Comparison of ENCODE assay signal across 8 mouse cellular contexts in the genomic region with DNA sequence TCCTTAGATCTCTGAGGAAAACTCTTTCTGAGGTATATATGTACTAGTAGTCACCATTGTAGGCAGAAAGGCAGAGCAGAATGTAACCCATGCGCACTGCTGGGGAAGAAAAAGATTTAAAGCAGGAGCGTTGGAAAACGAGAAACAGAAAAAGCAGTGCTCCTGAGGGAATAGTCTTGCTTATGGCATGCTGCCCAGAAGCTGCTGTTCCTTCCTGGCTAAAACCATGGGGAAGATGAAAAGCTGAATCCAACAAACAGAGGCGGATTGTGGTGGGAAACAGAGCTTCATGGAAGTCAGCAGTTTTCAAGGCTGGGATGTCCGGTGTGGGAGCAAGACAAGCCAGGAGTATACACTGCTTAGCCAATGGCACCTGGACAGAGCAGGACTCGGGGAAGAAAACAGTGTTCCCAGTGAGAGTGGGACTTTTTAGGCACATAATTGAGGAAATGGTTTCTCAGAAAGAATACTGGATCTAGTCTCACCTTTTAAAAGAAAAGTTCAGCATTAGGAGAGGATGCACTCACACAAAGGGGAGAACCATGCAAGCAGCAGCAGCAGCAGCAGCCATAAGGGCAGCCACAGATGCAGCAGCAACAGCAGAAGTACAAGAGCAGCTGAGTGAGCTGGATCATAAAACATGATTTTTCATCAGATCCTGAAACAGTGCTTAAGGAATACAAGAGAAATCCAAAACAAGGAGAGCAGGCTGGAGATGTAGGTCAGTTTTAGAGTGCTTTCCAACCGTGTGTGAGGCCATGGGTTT. TPM values are rescaled to one million over a fixed set of nuclear protein-coding genes. Genes with fewer than 3 reads are reported as not detected.
A peak's percentile ranks its signal among the peaks of the same experiment; 100 is the strongest.
DNase-seq lines count a peak whose midpoint lies in the region; ATAC-seq lines count a peak whose summit lies in the region.

No protein-coding gene starts in this region.

- no peaks in the 10 kb centered on the region for H3K4me1 ChIP-seq in midbrain, embryonic 13.5 days (replicated peaks)
- no peaks in the 10 kb centered on the region for H3K4me1 ChIP-seq in midbrain, embryonic 10.5 days
- no peaks in the 10 kb centered on the region for H3K4me1 ChIP-seq in neural tube, embryonic 15.5 days

- DNase-seq in embryo, embryonic 10 days (ENCODE audit: low spot score), result peak; percentile 5
- no peak for DNase-seq in embryo, embryonic 9.5 days (ENCODE audit: extremely low spot score)
- DNase-seq in midbrain, embryonic 10.5 days (ENCODE audit: low spot score), result no peak
- peak; percentile 35 for DNase-seq in heart, postnatal 4 days
- DNase-seq in thymus, postnatal 10 days (ENCODE audit: low spot score in 2 of 2), result no peak

- no peaks in the 10 kb centered on the region for H3K27me3 ChIP-seq in midbrain, embryonic 13.5 days
- H3K27me3 ChIP-seq in midbrain, embryonic 10.5 days (ENCODE audit: low read depth, poor library complexity, severe bottlenecking), result no peaks in the 10 kb centered on the region
- H3K27me3 ChIP-seq in neural tube, embryonic 15.5 days (replicated peaks), result no peaks in the 10 kb centered on the region

- 67% methylated on average over 7 of the region's 7 CpGs for WGBS in midbrain, embryonic 13.5 days
- WGBS in midbrain, embryonic 10.5 days, result 79% methylated on average over 7 of the region's 7 CpGs
- 44% methylated on average over 7 of the region's 7 CpGs for WGBS in neural tube, embryonic 15.5 days

- no peak overlapping the region for H3K4me2 ChIP-seq in midbrain, embryonic 13.5 days (replicated peaks)
- peak overlapping the region; percentile 25; the same call in 1 of the 2 replicates for H3K4me2 ChIP-seq in neural tube, embryonic 15.5 days

- H3K36me3 ChIP-seq in midbrain, embryonic 13.5 days, result no peaks in the 10 kb centered on the region
- no peaks in the 10 kb centered on the region for H3K36me3 ChIP-seq in midbrain, embryonic 10.5 days
- no peaks in the 10 kb centered on the region for H3K36me3 ChIP-seq in neural tube, embryonic 15.5 days

- H3K9ac ChIP-seq in midbrain, embryonic 13.5 days (replicated peaks), result no peak overlapping the region
- no peak overlapping the region for H3K9ac ChIP-seq in neural tube, embryonic 15.5 days (replicated peaks)

- peak; percentile 68; the same call in 1 of the 2 replicates for ATAC-seq in midbrain, embryonic 13.5 days
- ATAC-seq in neural tube, embryonic 15.5 days (ENCODE audit: low FRiP score), result peak; percentile 73
- no peak for ATAC-seq in megakaryocyte progenitor cell, adult 5-6 weeks (replicated peaks; ENCODE audit: poor library complexity)

- no peak overlapping the region; the same call in 1 of the 2 replicates for H3K27ac ChIP-seq in midbrain, embryonic 13.5 days
- H3K27ac ChIP-seq in midbrain, embryonic 10.5 days (replicated peaks), result no peak overlapping the region
- H3K27ac ChIP-seq in neural tube, embryonic 15.5 days (replicated peaks), result peak overlapping the region; percentile 68

- no peak overlapping the region for H3K4me3 ChIP-seq in midbrain, embryonic 13.5 days (replicated peaks)
- no peak overlapping the region for H3K4me3 ChIP-seq in midbrain, embryonic 10.5 days
- no peak overlapping the region for H3K4me3 ChIP-seq in neural tube, embryonic 15.5 days (replicated peaks)

- H3K9me3 ChIP-seq in midbrain, embryonic 13.5 days, result no peaks in the 10 kb centered on the region
- H3K9me3 ChIP-seq in midbrain, embryonic 10.5 days (replicated peaks), result no peaks in the 10 kb centered on the region
- H3K9me3 ChIP-seq in neural tube, embryonic 15.5 days (replicated peaks), result no peaks in the 10 kb centered on the region

RNA-seq across cellular contexts. Expression of a gene that starts 33.0 kb away (rescaled TPM):
- polyA plus RNA-seq in midbrain, embryonic 13.5 days (2015; fragmentation: Nextera tagmentation; extraction: Ambion mirVana), result 49.9 and 58.7 TPM in 2 replicates
- 55.4 and 58.0 TPM in 2 replicates for polyA plus RNA-seq in midbrain, embryonic 10.5 days (2016; fragmentation: Nextera tagmentation; extraction: Ambion mirVana)
- 10 to 100 TPM; 39.5 to 39.9 TPM for total RNA-seq in heart, postnatal 4 days (2021)
- polyA plus RNA-seq in neural tube, embryonic 15.5 days (2015; fragmentation: Nextera tagmentation; extraction: Ambion mirVana), result 45.5 and 47.1 TPM in 2 replicates
- 79.4 and 84.1 TPM in 2 replicates for total RNA-seq in megakaryocyte progenitor cell, adult 5-6 weeks (2015)
- 67.6 and 86.3 TPM in 2 replicates for total RNA-seq in megakaryocyte progenitor cell, adult 5-6 weeks (2017)

Comparison
In these comparisons a context has a peak if more than half of its experiments do, and no peak if none do; other contexts are left out.
1. DNase-seq: peak in embryo, embryonic 10 days (single experiment) and heart, postnatal 4 days (single experiment); none in embryo, embryonic 9.5 days (single experiment), midbrain, embryonic 10.5 days (single experiment) and thymus, postnatal 10 days (0 of 2).